In genomic region chr5:101784787-101785186, GRCm38 (mm10) we compare ENCODE assay signal across 22 mouse cellular contexts. TPM values are rescaled to one million over a fixed set of nuclear protein-coding genes. Genes with fewer than 3 reads are reported as not detected.
DNase-seq lines count a peak whose midpoint lies in the region; ATAC-seq and TF ChIP-seq lines count a peak whose summit lies in the region.
"Had no signal": no experiment of that assay in that cellular context is flagged by ENCODE, and none has a peak within 500 bp of the region (broad histone marks: within the 10 kb centered on the region; RNA-seq: fewer than 3 reads in every experiment).

No protein-coding gene starts in this region.

- H3K4me2 ChIP-seq in intestine, embryonic 16.5 days (ENCODE audit: low read depth, low read length), result no peak overlapping the region
- no peak overlapping the region for H3K4me2 ChIP-seq in hindbrain, postnatal 0 days (ENCODE audit: low read depth, low read length)
- no peak overlapping the region for H3K4me2 ChIP-seq in heart, embryonic 12.5 days
- H3K4me2 ChIP-seq: embryonic facial prominence, embryonic 13.5 days; embryonic facial prominence, embryonic 15.5 days; forebrain, embryonic 12.5 days had no signal

- no peak for DNase-seq in hindbrain, postnatal 0 days (ENCODE audit: low spot score)
- no peak for DNase-seq in kidney, postnatal 14 days
- DNase-seq: adrenal gland, postnatal 10 days; adrenal gland, postnatal 25 days; cerebellum, adult 11 months; cerebellum, adult 18-20 months; cerebellum, adult 8-10 months; cerebellum, adult 9-11 months; cerebellum, postnatal 36 days; embryo, embryonic 11 days had no signal

- no peaks in the 10 kb centered on the region for H3K9me3 ChIP-seq in intestine, embryonic 16.5 days (ENCODE audit: control insufficient read depth, low read length)
- H3K9me3 ChIP-seq in hindbrain, postnatal 0 days (ENCODE audit: low read length), result no peaks in the 10 kb centered on the region
- H3K9me3 ChIP-seq in heart, embryonic 12.5 days (replicated peaks), result no peaks in the 10 kb centered on the region
- H3K9me3 ChIP-seq: embryonic facial prominence, embryonic 13.5 days; embryonic facial prominence, embryonic 15.5 days; forebrain, embryonic 10.5 days; forebrain, embryonic 12.5 days had no signal

- H3K36me3 ChIP-seq in intestine, embryonic 16.5 days (ENCODE audit: control insufficient read depth, insufficient read depth, low read length), result no peaks in the 10 kb centered on the region
- peaks cover 7% of the 10 kb centered on the region for H3K36me3 ChIP-seq in small intestine, adult 2 months (ENCODE audit: control insufficient read depth, insufficient read depth, low read length)
- H3K36me3 ChIP-seq in hindbrain, postnatal 0 days (ENCODE audit: insufficient read depth, low read length), result no peaks in the 10 kb centered on the region
- H3K36me3 ChIP-seq in heart, embryonic 12.5 days, result no peaks in the 10 kb centered on the region
- H3K36me3 ChIP-seq: embryonic facial prominence, embryonic 13.5 days; embryonic facial prominence, embryonic 15.5 days; forebrain, embryonic 10.5 days; forebrain, embryonic 12.5 days had no signal

- H3K9ac ChIP-seq in intestine, embryonic 16.5 days (ENCODE audit: low read depth, low read length), result no peak overlapping the region
- H3K9ac ChIP-seq in hindbrain, postnatal 0 days (replicated peaks; ENCODE audit: low read length), result no peak overlapping the region
- H3K9ac ChIP-seq in heart, embryonic 12.5 days, result no peak overlapping the region
- H3K9ac ChIP-seq: embryonic facial prominence, embryonic 13.5 days; embryonic facial prominence, embryonic 15.5 days; forebrain, embryonic 12.5 days had no signal

- TF ChIP-seq CTCF in small intestine, adult 2 months (IDR thresholded peaks at IDR 0.05; ENCODE audit: extremely low read depth, insufficient read length, insufficient replicate concordance, low read depth, low read length), result no peak
- TF ChIP-seq CTCF in hindbrain, postnatal 0 days (IDR thresholded peaks at IDR 0.05; ENCODE audit: low read depth), result no peak

- 67% methylated on average over 2 of the region's 2 CpGs for WGBS in intestine, embryonic 16.5 days
- WGBS in small intestine, adult 2 months, result 72% methylated on average over 2 of the region's 2 CpGs
- 93% methylated on average over 2 of the region's 2 CpGs for WGBS in hindbrain, postnatal 0 days
- WGBS in heart, embryonic 12.5 days, result 85% methylated on average over 2 of the region's 2 CpGs

- H3K27ac ChIP-seq in intestine, embryonic 16.5 days (ENCODE audit: low read length), result peak overlapping the region; percentile 59; the same call in 1 of the 2 replicates
- H3K27ac ChIP-seq in small intestine, adult 2 months (ENCODE audit: insufficient read depth, low read depth, low read length), result 0 out of 2 replicates have a peak overlapping the region, but pooled peaks have one; percentile 35
- no peak overlapping the region for H3K27ac ChIP-seq in hindbrain, postnatal 0 days
- no peak overlapping the region for H3K27ac ChIP-seq in heart, embryonic 12.5 days (ENCODE audit: poor library complexity, severe bottlenecking)
- H3K27ac ChIP-seq: embryonic facial prominence, embryonic 13.5 days; embryonic facial prominence, embryonic 15.5 days; forebrain, embryonic 10.5 days; forebrain, embryonic 12.5 days had no signal

- no peaks in the 10 kb centered on the region for H3K27me3 ChIP-seq in intestine, embryonic 16.5 days (replicated peaks; ENCODE audit: control insufficient read depth, insufficient read depth, low read length)
- H3K27me3 ChIP-seq in small intestine, adult 2 months (ENCODE audit: control insufficient read depth, insufficient read depth, low read length), result no peaks in the 10 kb centered on the region
- H3K27me3 ChIP-seq in hindbrain, postnatal 0 days (ENCODE audit: insufficient read depth, low read length), result no peaks in the 10 kb centered on the region
- H3K27me3 ChIP-seq in heart, embryonic 12.5 days (replicated peaks), result no peaks in the 10 kb centered on the region
- H3K27me3 ChIP-seq: embryonic facial prominence, embryonic 13.5 days; embryonic facial prominence, embryonic 15.5 days; forebrain, embryonic 12.5 days had no signal

- peak; percentile 73 for ATAC-seq in intestine, embryonic 16.5 days
- no peak for ATAC-seq in hindbrain, postnatal 0 days
- no peak for ATAC-seq in heart, embryonic 12.5 days (ENCODE audit: insufficient number of reproducible peaks, low FRiP score)
- ATAC-seq: forebrain, embryonic 14.5 days; forebrain, embryonic 16.5 days had no signal

- peaks cover 8% of the 10 kb centered on the region; the same call in 1 of the 2 replicates for H3K4me1 ChIP-seq in intestine, embryonic 16.5 days (ENCODE audit: control insufficient read depth, insufficient read depth, low read length)
- peaks cover 16% of the 10 kb centered on the region for H3K4me1 ChIP-seq in small intestine, adult 2 months (ENCODE audit: control insufficient read depth, insufficient read depth, insufficient read length, low read length)
- no peaks in the 10 kb centered on the region for H3K4me1 ChIP-seq in hindbrain, postnatal 0 days (ENCODE audit: insufficient read depth, low read length)
- no peaks in the 10 kb centered on the region; the same call in 1 of the 2 replicates for H3K4me1 ChIP-seq in heart, embryonic 12.5 days (replicated peaks)
- H3K4me1 ChIP-seq: embryonic facial prominence, embryonic 15.5 days; forebrain, embryonic 12.5 days had no signal

- H3K4me3 ChIP-seq in intestine, embryonic 16.5 days (ENCODE audit: low read length), result no peak overlapping the region
- H3K4me3 ChIP-seq in small intestine, adult 2 months (ENCODE audit: low read depth, low read length), result no peak overlapping the region
- H3K4me3 ChIP-seq in hindbrain, postnatal 0 days (ENCODE audit: low read length), result no peak overlapping the region
- H3K4me3 ChIP-seq in heart, embryonic 12.5 days, result no peak overlapping the region
- H3K4me3 ChIP-seq: embryonic facial prominence, embryonic 13.5 days; embryonic facial prominence, embryonic 15.5 days; erythroblast, embryonic 14.5 days; forebrain, embryonic 10.5 days; forebrain, embryonic 12.5 days had no signal

- no peak for TF ChIP-seq POLR2A in small intestine, adult 2 months (IDR thresholded peaks at IDR 0.05; ENCODE audit: low read depth, low read length)

RNA-seq across cellular contexts. Expression of gene Cds1, which starts 19.9 kb away (rescaled TPM):
- polyA plus RNA-seq in intestine, embryonic 16.5 days (2015; fragmentation: Nextera tagmentation; extraction: Ambion mirVana), result 24.8 and 30.2 TPM in 2 replicates
- 39.8 and 112 TPM in 2 replicates for polyA plus RNA-seq in small intestine, adult 2 months (2012; rRNA removed)
- 20.2 TPM in 2 replicates for total RNA-seq in hindbrain, postnatal 0 days (2014; rRNA removed)
- polyA plus RNA-seq in hindbrain, postnatal 0 days (2015; fragmentation: Nextera tagmentation; extraction: Ambion mirVana), result 11.1 and 12.1 TPM in 2 replicates
- 0.42 and 0.75 TPM in 2 replicates for polyA plus RNA-seq in heart, embryonic 12.5 days (2016; fragmentation: Nextera tagmentation; extraction: Ambion mirVana)
- total RNA-seq: MEL had no signal
- polyA plus RNA-seq: C2C12; erythroblast, embryonic 14.5 days had no signal

Comparison
In these comparisons a context has a peak if more than half of its experiments do, and no peak if none do; other contexts are left out.
1. H3K27ac ChIP-seq: peak in intestine, embryonic 16.5 days (single experiment) and small intestine, adult 2 months (single experiment); none in hindbrain, postnatal 0 days (single experiment) and heart, embryonic 12.5 days (single experiment).